Mouse (Mus musculus): ENCODE data around the gene H2-DMb1. TPM values are rescaled to one million over a fixed set of nuclear protein-coding genes. Genes with fewer than 3 reads are reported as not detected.

H2-DMb1 gene
- polyA plus RNA-seq, 2 experiments, result 2.7 to 4.2 TPM

GRCm38 (mm10) chr17:34165033-34165730 is 12.3 kb downstream of the H2-DMb1 start:
- Histone ChIP-seq H3K9me3 (ENCODE audit: control insufficient read depth, low read length) (no peaks in the 10 kb centered on the region), H3K4me2 (replicated peaks; ENCODE audit: low read depth, low read length, severe bottlenecking) (no peak overlapping the region), H3K36me3 (ENCODE audit: control insufficient read depth, insufficient read depth, low read length) (no peaks in the 10 kb centered on the region), H3K27me3 (ENCODE audit: control insufficient read depth, insufficient read depth, low read length) (no peaks in the 10 kb centered on the region), H3K27ac (replicated peaks; ENCODE audit: low read depth, low read length) (no peak overlapping the region), H3K4me3 (replicated peaks; ENCODE audit: low read length) (no peak overlapping the region), H3K9ac (ENCODE audit: low read depth, low read length, severe bottlenecking) (no peak overlapping the region), H3K4me1 (ENCODE audit: control insufficient read depth, insufficient read depth, low read length) (no peaks in the 10 kb centered on the region)
- no peak for TF ChIP-seq POLR2A (IDR thresholded peaks at IDR 0.05; ENCODE audit: borderline replicate concordance, extremely low read depth, insufficient read depth, insufficient read length)
- WGBS, result 86% methylated on average over 6 of the region's 6 CpGs
- DNase-seq (ENCODE audit: low spot score) (no peak), ATAC-seq (ENCODE audit: low FRiP score, low read depth) (no peak)

GRCm38 (mm10) chr17:34169279-34169678 is 16.4 kb downstream of the H2-DMb1 start:
- no peaks in the 10 kb centered on the region for H3K4me1 ChIP-seq (ENCODE audit: control insufficient read depth, insufficient read depth, low read length)
- H3K9me3 ChIP-seq (ENCODE audit: control insufficient read depth, low read length), result peaks cover 4% of the 10 kb centered on the region; the same call in 1 of the 2 replicates
- no peak for DNase-seq (ENCODE audit: low spot score)
- no peak overlapping the region for H3K27ac ChIP-seq (replicated peaks; ENCODE audit: low read depth, low read length)
- no peaks in the 10 kb centered on the region for H3K36me3 ChIP-seq (ENCODE audit: control insufficient read depth, insufficient read depth, low read length)
- ATAC-seq (ENCODE audit: low FRiP score, low read depth), result 0 out of 2 replicates have a peak, but pooled peaks have one; percentile 55
- no peaks in the 10 kb centered on the region for H3K27me3 ChIP-seq (ENCODE audit: control insufficient read depth, insufficient read depth, low read length)
- no peak overlapping the region for H3K4me2 ChIP-seq (replicated peaks; ENCODE audit: low read depth, low read length, severe bottlenecking)
- H3K4me3 ChIP-seq (replicated peaks; ENCODE audit: low read length), result no peak overlapping the region
- H3K9ac ChIP-seq (ENCODE audit: low read depth, low read length, severe bottlenecking), result no peak overlapping the region
- WGBS, result 0% methylated on average over 2 of the region's 2 CpGs
- no peak for TF ChIP-seq POLR2A (IDR thresholded peaks at IDR 0.05; ENCODE audit: borderline replicate concordance, extremely low read depth, insufficient read depth, insufficient read length)

- no peak for TF ChIP-seq POLR2A (IDR thresholded peaks at IDR 0.05; ENCODE audit: borderline replicate concordance, extremely low read depth, insufficient read depth, insufficient read length)
- Histone ChIP-seq H3K27ac (replicated peaks; ENCODE audit: low read depth, low read length) (no peak overlapping the region), H3K36me3 (ENCODE audit: control insufficient read depth, insufficient read depth, low read length) (no peaks in the 10 kb centered on the region), H3K4me2 (replicated peaks; ENCODE audit: low read depth, low read length, severe bottlenecking) (no peak overlapping the region), H3K27me3 (ENCODE audit: control insufficient read depth, insufficient read depth, low read length) (no peaks in the 10 kb centered on the region), H3K9me3 (ENCODE audit: control insufficient read depth, low read length) (peaks cover 4% of the 10 kb centered on the region; the same call in 1 of the 2 replicates), H3K9ac (ENCODE audit: low read depth, low read length, severe bottlenecking) (no peak overlapping the region), H3K4me3 (replicated peaks; ENCODE audit: low read length) (no peak overlapping the region), H3K4me1 (ENCODE audit: control insufficient read depth, insufficient read depth, low read length) (no peaks in the 10 kb centered on the region)
- DNase-seq (ENCODE audit: low spot score), result no peak
- WGBS, result 16% methylated on average over 4 of the region's 4 CpGs
- ATAC-seq (ENCODE audit: low FRiP score, low read depth), result no peak
Measured at GRCm38 (mm10) chr17:34170487-34170876, 17.6 kb downstream of the H2-DMb1 start.

- no peaks in the 10 kb centered on the region for H3K27me3 ChIP-seq (ENCODE audit: control insufficient read depth, insufficient read depth, low read length)
- no peaks in the 10 kb centered on the region for H3K36me3 ChIP-seq (ENCODE audit: control insufficient read depth, insufficient read depth, low read length)
- no peaks in the 10 kb centered on the region for H3K4me1 ChIP-seq (ENCODE audit: control insufficient read depth, insufficient read depth, low read length)
- no peak overlapping the region for H3K4me3 ChIP-seq (replicated peaks; ENCODE audit: low read length)
- no peak overlapping the region for H3K27ac ChIP-seq (replicated peaks; ENCODE audit: low read depth, low read length)
- no peak overlapping the region for H3K4me2 ChIP-seq (replicated peaks; ENCODE audit: low read depth, low read length, severe bottlenecking)
- WGBS, result 41% methylated on average over 13 of the region's 13 CpGs
- peak; percentile 75 for DNase-seq (ENCODE audit: low spot score)
- no peak for TF ChIP-seq POLR2A (IDR thresholded peaks at IDR 0.05; ENCODE audit: borderline replicate concordance, extremely low read depth, insufficient read depth, insufficient read length)
- H3K9ac ChIP-seq (ENCODE audit: low read depth, low read length, severe bottlenecking), result no peak overlapping the region
- H3K9me3 ChIP-seq (ENCODE audit: control insufficient read depth, low read length), result peaks cover 4% of the 10 kb centered on the region; the same call in 1 of the 2 replicates
- ATAC-seq (ENCODE audit: low FRiP score, low read depth), result no peak
Measured at GRCm38 (mm10) chr17:34170877-34171498, 18.1 kb downstream of the H2-DMb1 start.

DNA sequence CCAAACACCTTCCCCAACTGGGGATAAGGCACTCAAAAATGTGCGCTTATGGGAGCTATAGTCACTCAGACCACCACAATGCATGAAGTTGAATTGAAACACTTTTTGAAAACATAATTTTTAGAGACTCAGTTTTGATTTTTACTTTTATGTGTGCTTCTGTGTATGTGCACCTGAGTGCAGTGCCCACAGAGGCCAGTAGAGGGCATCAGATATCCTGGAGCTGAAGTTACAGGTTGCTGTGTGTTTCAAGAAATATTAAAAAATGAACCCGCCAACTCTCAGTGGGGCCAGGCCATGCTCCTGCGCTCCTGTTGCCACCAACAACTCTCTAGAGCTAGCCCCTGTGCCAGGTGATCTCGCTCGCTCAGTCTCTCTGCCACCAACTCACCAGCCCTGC is 19.7 kb downstream of the H2-DMb1 start:
- Histone ChIP-seq H3K27ac (replicated peaks; ENCODE audit: low read depth, low read length) (no peak overlapping the region), H3K27me3 (ENCODE audit: control insufficient read depth, insufficient read depth, low read length) (no peaks in the 10 kb centered on the region), H3K4me3 (replicated peaks; ENCODE audit: low read length) (no peak overlapping the region), H3K36me3 (ENCODE audit: control insufficient read depth, insufficient read depth, low read length) (no peaks in the 10 kb centered on the region), H3K4me1 (ENCODE audit: control insufficient read depth, insufficient read depth, low read length) (no peaks in the 10 kb centered on the region), H3K9me3 (ENCODE audit: control insufficient read depth, low read length) (peaks cover 12% of the 10 kb centered on the region; the same call in 1 of the 2 replicates), H3K4me2 (replicated peaks; ENCODE audit: low read depth, low read length, severe bottlenecking) (no peak overlapping the region), H3K9ac (ENCODE audit: low read depth, low read length, severe bottlenecking) (no peak overlapping the region)
- ATAC-seq (ENCODE audit: low FRiP score, low read depth) (no peak), DNase-seq (ENCODE audit: low spot score) (no peak)
- TF ChIP-seq POLR2A (IDR thresholded peaks at IDR 0.05; ENCODE audit: borderline replicate concordance, extremely low read depth, insufficient read depth, insufficient read length), result no peak
- WGBS, result 91% methylated on average over 5 of the region's 5 CpGs

Measured in limb, embryonic 14.5 days (tissue).